Mouse (Mus musculus) liver, embryonic 15.5 days (tissue): ENCODE data around the gene Gas2. TPM values are rescaled to one million over a fixed set of nuclear protein-coding genes. Genes with fewer than 3 reads are reported as not detected.

Experiments
- ATAC-seq: fragments of 200-750 bp; cut with Nextera tagmentation; 2 replicates; pipeline ENCODE4 v1.8.0; 2017; ENCODE audit warnings: moderate number of reproducible peaks, mild to moderate bottlenecking, moderate library complexity; ENCODE audit not compliant: insufficient read depth
- H3K27ac ChIP-seq: fragments of 300-500 bp; sonication (generic); replicated peaks from 2 replicates; pipeline ENCODE4 v1.5.1; 2015; ENCODE audit warnings: mild to moderate bottlenecking, inconsistent platforms
- H3K27me3 ChIP-seq: fragments of 300-500 bp; sonication (generic); 2 replicates; pipeline ENCODE4 v1.6.1; 2015; ENCODE audit warnings: mild to moderate bottlenecking, inconsistent platforms
- H3K36me3 ChIP-seq: fragments of 300-500 bp; sonication (generic); replicated peaks from 2 replicates; pipeline ENCODE4 v1.6.1; 2015; ENCODE audit warnings: moderate library complexity, mild to moderate bottlenecking, inconsistent platforms
- H3K4me1 ChIP-seq: fragments of 300-500 bp; sonication (generic); replicated peaks from 2 replicates; pipeline ENCODE4 v1.6.1; 2015; ENCODE audit warnings: inconsistent platforms
- H3K4me2 ChIP-seq: fragments of 300-500 bp; sonication (generic); 2 replicates; pipeline ENCODE4 v1.6.1; 2015; ENCODE audit warnings: moderate library complexity, mild to moderate bottlenecking, inconsistent platforms
- H3K4me3 ChIP-seq: fragments of 300-500 bp; sonication (generic); replicated peaks from 2 replicates; pipeline ENCODE4 v1.5.1; 2015; ENCODE audit warnings: mild to moderate bottlenecking, inconsistent platforms
- H3K9ac ChIP-seq: fragments of 300-500 bp; sonication (generic); 2 replicates; pipeline ENCODE4 v1.6.1; 2015; ENCODE audit warnings: moderate library complexity, mild to moderate bottlenecking, inconsistent platforms
- H3K9me3 ChIP-seq: fragments of 300-500 bp; sonication (generic); replicated peaks from 2 replicates; pipeline ENCODE4 v1.6.1; 2016; ENCODE audit warnings: inconsistent platforms
- WGBS: fragments of 180-500 bp; shearing (Covaris S2); methylation state at CpG from one replicate; pipeline ENCODE4 v1.1.7; 2015; ENCODE audit warnings: mixed read lengths; ENCODE audit not compliant: insufficient replicate concordance; 5-methylcytosine and 5-hydroxymethylcytosine counted together
- polyA plus RNA-seq: library from polyadenylated mRNA; unstranded; fragments of >200 nt; fragmentation: Nextera tagmentation; extraction: Ambion mirVana; gene quantifications from 2 replicates; pipeline ENCODE4 v1.2.1, GENCODE M21; 2015

Gas2 gene
- polyA plus RNA-seq, 1 experiment from 2014 or later = 5.6 TPM

- no peak overlapping the region for H3K27ac ChIP-seq
- no peak overlapping the region for H3K4me3 ChIP-seq
- no peaks in the 10 kb centered on the region for H3K27me3 ChIP-seq
- H3K4me2 ChIP-seq = no peak overlapping the region
- WGBS = 28% methylated on average over 6 of the region's 6 CpGs
- no peaks in the 10 kb centered on the region for H3K36me3 ChIP-seq
- ATAC-seq = no peak
- H3K9me3 ChIP-seq = no peaks in the 10 kb centered on the region
- H3K9ac ChIP-seq = no peak overlapping the region
- peaks cover 7% of the 10 kb centered on the region for H3K4me1 ChIP-seq
Measured at GRCm38 (mm10) chr7:51972252-51972855, 110.5 kb downstream of the Gas2 start.

- Histone ChIP-seq H3K4me1 (peaks cover 7% of the 10 kb centered on the region), H3K4me3 (no peak overlapping the region), H3K27ac (no peak overlapping the region), H3K36me3 (no peaks in the 10 kb centered on the region), H3K27me3 (no peaks in the 10 kb centered on the region), H3K4me2 (no peak overlapping the region), H3K9me3 (no peaks in the 10 kb centered on the region), H3K9ac (no peak overlapping the region)
- no peak for ATAC-seq
- 63% methylated on average over 5 of the region's 5 CpGs for WGBS
Measured at GRCm38 (mm10) chr7:51973091-51973490, 111.3 kb downstream of the Gas2 start.

- no peaks in the 10 kb centered on the region for H3K27me3 ChIP-seq
- ATAC-seq = no peak
- H3K36me3 ChIP-seq = no peaks in the 10 kb centered on the region
- 62% methylated on average over 2 of the region's 2 CpGs for whole genome bisulfite sequencing
- H3K9me3 ChIP-seq = no peaks in the 10 kb centered on the region
- no peak overlapping the region for H3K9ac ChIP-seq
- no peak overlapping the region for H3K4me2 ChIP-seq
- H3K4me1 ChIP-seq = peaks cover 7% of the 10 kb centered on the region
- no peak overlapping the region for H3K27ac ChIP-seq
- H3K4me3 ChIP-seq = no peak overlapping the region
Measured at GRCm38 (mm10) chr7:51973526-51973925, 111.7 kb downstream of the Gas2 start.

GRCm38 (mm10) chr7:51975181-51975580 is 113.4 kb downstream of the Gas2 start:
- H3K4me3 ChIP-seq = no peak overlapping the region
- H3K27me3 ChIP-seq = no peaks in the 10 kb centered on the region
- no peaks in the 10 kb centered on the region for H3K36me3 ChIP-seq
- H3K9me3 ChIP-seq = no peaks in the 10 kb centered on the region
- peaks cover 7% of the 10 kb centered on the region for H3K4me1 ChIP-seq
- peak; percentile 57; the same call in 1 of the 2 replicates for ATAC-seq
- no peak overlapping the region for H3K9ac ChIP-seq
- no peak overlapping the region for H3K4me2 ChIP-seq
- WGBS = 36% methylated on average over 6 of the region's 6 CpGs
- H3K27ac ChIP-seq = no peak overlapping the region

GRCm38 (mm10) chr7:51979271-51979670 is 117.5 kb downstream of the Gas2 start:
- Histone ChIP-seq H3K27ac (no peak overlapping the region), H3K4me1 (peaks cover 33% of the 10 kb centered on the region), H3K4me3 (no peak overlapping the region), H3K9me3 (no peaks in the 10 kb centered on the region), H3K36me3 (no peaks in the 10 kb centered on the region), H3K9ac (no peak overlapping the region), H3K4me2 (no peak overlapping the region), H3K27me3 (no peaks in the 10 kb centered on the region)
- WGBS = 36% methylated on average over 5 of the region's 5 CpGs
- no peak for ATAC-seq

- Histone ChIP-seq H3K4me2 (peak overlapping the region; percentile 37), H3K9ac (no peak overlapping the region), H3K9me3 (no peaks in the 10 kb centered on the region), H3K27me3 (no peaks in the 10 kb centered on the region), H3K4me1 (peaks cover 32% of the 10 kb centered on the region), H3K36me3 (no peaks in the 10 kb centered on the region), H3K4me3 (no peak overlapping the region), H3K27ac (peak overlapping the region; percentile 24; the same call in 1 of the 2 replicates)
- WGBS = 15% methylated on average over 1 of the region's 1 CpGs
- peak; percentile 70 for ATAC-seq
Measured at GRCm38 (mm10) chr7:51982303-51982702, 120.5 kb downstream of the Gas2 start.

- ATAC-seq = no peak
- Histone ChIP-seq H3K27me3 (no peaks in the 10 kb centered on the region), H3K4me3 (no peak overlapping the region), H3K4me2 (no peak overlapping the region), H3K36me3 (no peaks in the 10 kb centered on the region), H3K4me1 (peaks cover 62% of the 10 kb centered on the region), H3K9ac (no peak overlapping the region), H3K9me3 (no peaks in the 10 kb centered on the region), H3K27ac (no peak overlapping the region)
- 58% methylated on average over 6 of the region's 6 CpGs for WGBS
Measured at GRCm38 (mm10) chr7:51985763-51986162, 123.9 kb downstream of the Gas2 start.

- Histone ChIP-seq H3K9me3 (no peaks in the 10 kb centered on the region), H3K9ac (no peak overlapping the region), H3K36me3 (no peaks in the 10 kb centered on the region), H3K4me2 (no peak overlapping the region), H3K27me3 (no peaks in the 10 kb centered on the region), H3K4me1 (peaks cover 66% of the 10 kb centered on the region), H3K27ac (no peak overlapping the region), H3K4me3 (no peak overlapping the region)
- 16% methylated on average over 6 of the region's 6 CpGs for WGBS
- no peak for ATAC-seq
Measured at GRCm38 (mm10) chr7:51986909-51987308, 125.1 kb downstream of the Gas2 start.

- ATAC-seq = peak; percentile 95
- Histone ChIP-seq H3K4me3 (no peak overlapping the region), H3K27ac (peak overlapping the region; percentile 73), H3K9ac (no peak overlapping the region), H3K9me3 (no peaks in the 10 kb centered on the region), H3K27me3 (no peaks in the 10 kb centered on the region), H3K4me2 (peak overlapping the region; percentile 55), H3K36me3 (no peaks in the 10 kb centered on the region), H3K4me1 (peaks cover 60% of the 10 kb centered on the region)
- 17% methylated on average over 3 of the region's 3 CpGs for WGBS
Measured at GRCm38 (mm10) chr7:51991020-51991419, 129.2 kb downstream of the Gas2 start.

GRCm38 (mm10) chr7:52005511-52006295 is 143.9 kb downstream of the Gas2 start, which contains the start of gene Svip:
TSS of gene Svip (minus strand) at chr7:52006018.
- no peaks in the 10 kb centered on the region for H3K27me3 ChIP-seq
- peak within 1 kb of the TSS; percentile 80 for H3K4me3 ChIP-seq
- ATAC-seq = peak; percentile 92
- no peaks in the 10 kb centered on the region for H3K9me3 ChIP-seq
- peaks cover 18% of the 10 kb centered on the region for H3K36me3 ChIP-seq
- peak within 1 kb of the TSS; percentile 93 for H3K27ac ChIP-seq
- peak within 1 kb of the TSS; percentile 87 for H3K9ac ChIP-seq
- peaks cover 40% of the 10 kb centered on the region for H3K4me1 ChIP-seq
- H3K4me2 ChIP-seq = peak within 1 kb of the TSS; percentile 87
- WGBS = under 1% methylated on average over 43 of the region's 47 CpGs

- Histone ChIP-seq H3K27me3 (no peaks in the 10 kb centered on the region), H3K36me3 (peaks cover 18% of the 10 kb centered on the region), H3K4me2 (peak overlapping the region; percentile 87), H3K4me1 (peaks cover 37% of the 10 kb centered on the region), H3K9me3 (no peaks in the 10 kb centered on the region), H3K4me3 (peak overlapping the region; percentile 80), H3K27ac (peak overlapping the region; percentile 93), H3K9ac (peak overlapping the region; percentile 60)
- WGBS = under 1% methylated on average over 9 of the region's 9 CpGs
- no peak for ATAC-seq
Measured at GRCm38 (mm10) chr7:52006296-52006630, 144.4 kb downstream of the Gas2 start.
